Mouse (Mus musculus): ENCODE measurements around the gene E130308A19Rik.
A peak's percentile ranks its signal among the peaks of the same experiment; 100 is the strongest.
"Not testable (repeated sequence)": the region's sequence is repeated elsewhere in the genome, so short reads cannot be mapped to it uniquely, and the experiment has no call there.

E130308A19Rik gene

DNA sequence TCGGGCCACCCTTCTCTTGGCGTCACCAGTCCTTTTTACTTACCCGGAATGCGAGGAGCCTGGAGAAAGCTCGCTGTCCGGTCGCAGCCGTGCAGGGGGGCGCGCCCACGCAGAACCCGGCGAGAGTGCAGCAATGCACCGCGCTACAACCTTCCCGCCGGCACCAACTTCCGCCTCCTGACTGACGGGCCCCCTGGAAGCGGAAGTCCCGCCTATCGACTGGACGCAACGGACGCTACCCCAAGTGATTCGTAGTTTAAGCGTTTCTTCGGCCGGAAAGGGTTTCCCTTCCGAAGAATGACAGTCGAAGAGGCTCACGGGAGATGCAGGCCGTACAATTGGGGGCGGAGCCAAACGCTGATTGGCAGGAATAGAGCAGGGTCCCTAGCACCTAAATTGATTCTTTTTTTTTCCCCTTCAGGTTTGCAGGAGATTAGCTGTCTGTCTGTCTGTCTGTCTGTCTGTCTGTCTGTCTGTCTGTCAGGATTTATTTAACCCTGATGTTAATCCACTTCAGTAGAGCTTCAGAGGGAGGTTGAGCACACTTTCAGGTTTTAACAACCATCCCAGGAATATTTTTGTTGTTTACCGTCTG, 157.8 kb downstream of the E130308A19Rik start:
- peak; percentile 81 to 91 for DNase-seq (ENCODE audit: low spot score in 2 of 2)

DNA sequence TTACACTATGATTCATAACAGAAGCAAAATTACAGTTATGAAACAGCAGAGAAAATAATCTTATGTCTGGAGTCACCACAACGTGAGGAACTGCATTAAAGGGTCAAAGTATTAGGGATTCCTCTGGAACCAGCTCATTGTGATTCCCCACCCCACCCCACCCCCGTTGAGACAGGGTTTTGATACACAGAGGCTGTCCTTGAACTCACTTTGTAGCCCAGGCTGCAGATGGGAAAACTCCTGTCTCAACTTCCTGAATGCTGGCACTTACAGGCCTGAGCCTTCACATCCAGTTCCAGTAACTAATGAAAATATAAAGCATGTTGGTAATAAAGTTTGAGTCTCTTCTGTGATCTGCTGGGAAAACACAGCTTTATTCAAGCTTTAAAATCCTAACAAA, 159.4 kb downstream of the E130308A19Rik start:
- no peak for DNase-seq (ENCODE audit: low spot score in 2 of 2)

DNA sequence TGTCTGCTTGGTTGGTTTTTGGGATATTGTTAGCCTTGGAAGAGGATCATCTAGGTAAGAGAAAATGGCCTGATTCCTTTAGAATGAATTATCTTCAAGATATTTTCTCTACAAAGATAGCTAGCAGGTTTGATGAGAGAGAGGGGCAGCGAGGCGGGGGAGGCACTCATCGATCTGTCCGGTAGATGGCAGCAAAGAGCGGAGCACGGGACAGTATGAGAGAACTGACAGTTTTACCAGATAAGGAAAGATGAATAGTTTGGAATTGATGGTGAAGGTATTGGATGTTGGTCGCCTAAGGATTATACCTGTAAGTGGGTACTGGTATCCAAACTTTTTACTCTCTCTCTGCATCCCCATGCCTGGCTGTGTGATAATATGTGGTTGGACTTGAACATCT, 160.7 kb downstream of the E130308A19Rik start:
- DNase-seq (ENCODE audit: low spot score in 2 of 2): peak; percentile 71

DNA sequence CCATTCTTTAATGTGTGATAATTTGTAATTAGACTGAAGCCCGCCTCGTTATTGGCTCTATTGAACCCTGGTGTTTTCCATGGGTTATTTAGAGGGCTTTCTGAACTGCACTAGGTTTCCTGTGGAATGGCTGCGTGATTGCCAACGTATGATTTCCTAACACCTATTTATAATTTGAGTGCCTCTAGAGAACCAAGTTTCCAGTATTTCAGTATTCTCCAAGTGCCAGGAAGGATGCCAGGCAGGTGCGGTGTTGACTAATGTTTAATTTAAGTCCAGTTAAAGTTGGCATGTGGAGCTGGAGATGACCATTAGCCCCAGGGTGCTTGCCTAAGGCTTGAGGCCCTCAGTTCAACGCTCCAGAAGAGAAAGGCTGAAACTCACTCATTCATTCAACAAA, 161.1 kb downstream of the E130308A19Rik start:
- DNase-seq (ENCODE audit: low spot score in 2 of 2): no peak

DNA sequence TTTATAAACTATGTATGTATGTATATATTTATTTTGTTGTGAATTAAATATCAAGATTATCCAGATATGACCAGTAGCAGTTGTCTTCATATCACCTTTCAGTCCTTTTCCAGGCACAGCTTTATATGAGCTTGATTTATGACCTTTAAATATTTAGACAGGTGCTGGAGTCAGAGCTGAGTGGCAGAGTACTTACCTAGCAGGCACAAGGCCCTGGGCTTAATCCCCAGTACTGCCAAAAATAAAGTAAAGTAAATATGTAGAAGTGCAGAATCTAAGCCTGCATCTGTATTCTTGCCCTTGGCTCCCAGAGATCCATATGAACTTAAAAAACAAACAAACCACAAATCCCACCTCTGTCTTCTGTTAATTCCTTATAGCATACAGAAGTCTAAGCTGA, 163.0 kb downstream of the E130308A19Rik start:
- DNase-seq (ENCODE audit: low spot score in 2 of 2): no peak

DNA sequence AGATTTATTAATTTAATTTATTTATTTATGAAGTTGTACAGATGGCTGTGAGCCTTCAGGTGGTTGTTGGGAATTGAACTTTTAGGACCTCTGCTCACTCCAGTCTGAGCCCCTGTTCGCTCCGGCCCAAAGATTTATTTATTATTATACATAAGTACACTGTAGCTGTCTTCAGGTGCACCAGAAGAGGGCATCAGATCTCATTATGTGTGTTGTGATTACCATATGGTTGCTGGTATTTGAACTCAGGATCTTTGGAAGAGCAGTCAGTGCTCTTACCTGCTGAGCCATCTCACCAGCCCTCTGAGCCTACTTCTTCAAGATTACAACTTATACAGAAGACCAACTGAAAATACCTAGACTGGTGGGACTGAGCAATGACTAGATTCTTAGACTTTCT, 167.6 kb downstream of the E130308A19Rik start:
- not testable (repeated sequence) for DNase-seq (ENCODE audit: low spot score in 2 of 2)

DNA sequence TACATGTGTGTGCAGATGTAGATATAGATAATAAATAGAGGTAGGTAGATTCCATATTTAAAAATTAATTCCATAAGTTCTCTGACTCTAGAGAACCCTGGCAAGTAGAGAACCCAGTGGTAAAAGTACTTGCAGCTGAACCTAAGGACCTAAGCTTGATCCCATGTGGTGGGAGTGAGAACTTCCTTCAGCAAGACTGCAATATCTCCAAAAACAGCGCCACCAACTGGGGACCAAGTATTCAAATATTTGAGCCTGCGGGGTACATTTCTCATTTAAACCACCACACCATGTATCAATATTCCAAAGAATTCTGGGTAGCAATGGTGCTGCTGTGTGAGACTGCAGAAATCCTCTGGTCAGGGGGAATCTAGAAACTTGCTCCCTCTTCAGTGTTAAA, 168.1 kb downstream of the E130308A19Rik start:
- no peak for DNase-seq (ENCODE audit: low spot score in 2 of 2)

DNA sequence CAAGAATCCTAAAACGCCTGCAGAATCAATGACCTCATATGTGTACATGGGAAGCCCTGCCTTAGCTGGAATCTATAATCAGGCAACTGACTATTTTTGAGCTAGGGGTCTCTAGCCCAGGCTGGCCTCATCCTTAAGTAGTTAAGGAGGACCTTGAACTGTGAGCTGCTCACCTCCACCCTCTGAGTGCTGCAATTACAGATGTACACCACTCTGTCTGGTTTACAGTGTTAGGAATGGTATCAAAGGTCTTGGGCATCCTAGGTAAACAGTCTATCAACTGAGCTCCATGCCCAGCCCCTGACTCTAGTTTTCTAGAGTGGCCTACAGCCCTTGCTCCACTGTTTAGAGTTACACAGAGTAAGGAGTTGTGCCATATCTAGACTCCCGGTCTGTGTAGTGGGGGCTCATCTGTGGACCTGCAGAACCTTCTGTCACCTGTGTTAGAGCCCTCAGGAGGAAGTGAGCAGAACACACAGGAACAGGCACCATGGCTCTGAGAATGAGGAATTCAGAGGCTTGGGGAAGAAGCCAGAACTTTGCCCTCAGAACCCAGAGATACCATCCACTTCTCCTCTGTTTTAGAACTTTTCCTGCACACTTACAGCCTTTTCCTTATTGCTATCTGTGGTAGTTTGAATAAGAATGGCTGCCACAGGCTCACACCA, 169.9 kb downstream of the E130308A19Rik start:
- DNase-seq (ENCODE audit: low spot score in 2 of 2): no peak

DNA sequence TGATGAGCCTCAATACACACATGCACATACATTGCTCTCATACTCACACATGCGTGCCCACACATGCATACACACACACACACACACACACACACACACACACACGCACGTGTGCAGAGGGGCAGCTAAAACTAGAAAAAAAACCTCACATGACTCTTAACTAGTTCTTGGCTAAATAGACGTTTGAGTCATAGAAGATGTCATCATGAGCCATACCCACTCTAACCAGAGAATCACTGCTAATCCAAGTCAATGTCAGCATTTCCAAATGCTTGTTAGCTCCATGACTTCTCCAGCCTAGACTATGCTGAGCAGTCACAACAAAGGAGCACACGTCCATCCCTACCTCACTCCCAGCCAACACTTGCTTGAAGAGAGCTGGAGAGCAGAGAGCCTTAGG, 174.2 kb downstream of the E130308A19Rik start:
- no peak for DNase-seq (ENCODE audit: low spot score in 2 of 2)

DNA sequence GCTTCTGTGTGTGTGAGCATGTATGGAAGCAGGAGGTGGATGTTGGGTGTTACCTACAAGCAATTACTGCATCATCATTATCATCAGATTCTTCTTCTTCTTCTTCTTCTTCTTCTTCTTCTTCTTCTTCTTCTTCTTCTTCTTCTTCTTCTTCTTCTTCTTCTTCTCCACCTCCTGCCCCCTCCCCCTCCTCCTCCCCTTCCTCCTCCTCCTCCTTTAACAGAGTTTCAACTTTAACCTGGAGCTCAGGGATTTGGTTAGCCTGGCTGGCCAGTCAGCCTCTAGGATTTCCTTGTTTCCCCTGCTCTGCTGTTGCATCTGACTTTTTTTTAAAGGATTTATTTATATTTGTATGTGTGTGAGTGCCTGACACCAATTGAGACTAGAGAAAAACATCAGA, 175.5 kb downstream of the E130308A19Rik start, which contains the start of gene Inip:
TSS of gene Inip (minus strand) at position 101 of the 400 bp plus-strand sequence.
- DNase-seq (ENCODE audit: low spot score in 2 of 2): no peak

DNA sequence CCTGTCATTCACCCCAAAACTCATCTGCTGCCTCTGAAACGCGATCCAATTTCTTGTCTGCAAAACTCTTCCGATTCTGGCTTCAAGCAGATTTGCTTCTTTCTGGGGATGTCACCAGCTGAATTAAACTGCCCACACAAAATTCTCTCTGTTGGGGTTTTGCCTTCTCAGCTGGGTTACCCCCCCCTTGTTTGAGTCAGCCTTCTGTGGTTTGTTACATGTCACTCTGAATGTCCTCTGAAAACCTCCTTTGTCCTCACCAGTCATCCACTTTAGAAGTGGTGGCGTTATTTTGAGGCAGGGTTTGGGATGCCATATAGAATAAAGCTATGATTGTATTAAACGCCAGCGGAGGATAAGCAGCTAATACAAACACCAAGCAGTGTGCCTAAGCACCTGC, 176.1 kb downstream of the E130308A19Rik start:
- no peak for DNase-seq (ENCODE audit: low spot score in 2 of 2)

DNA sequence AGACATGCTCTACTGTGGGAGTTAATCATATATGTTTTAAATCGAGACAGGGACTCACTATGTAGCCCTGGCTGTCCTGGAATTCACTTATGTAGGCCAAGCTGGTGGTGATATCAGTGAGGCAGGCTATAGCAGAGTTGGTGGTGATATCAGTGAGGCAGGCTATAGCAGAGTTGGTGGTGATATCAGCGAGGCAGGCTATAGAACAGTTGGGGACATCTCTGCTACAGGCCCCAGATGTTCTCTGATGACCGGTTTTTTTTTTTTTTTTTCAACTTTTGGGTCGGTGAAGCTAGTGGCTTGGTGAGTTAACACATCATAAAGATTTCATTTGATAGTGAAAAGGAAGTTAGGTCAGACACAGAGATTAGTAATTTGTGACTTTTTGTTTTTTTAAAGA, 176.8 kb downstream of the E130308A19Rik start:
- DNase-seq (ENCODE audit: low spot score in 2 of 2): no peak

DNA sequence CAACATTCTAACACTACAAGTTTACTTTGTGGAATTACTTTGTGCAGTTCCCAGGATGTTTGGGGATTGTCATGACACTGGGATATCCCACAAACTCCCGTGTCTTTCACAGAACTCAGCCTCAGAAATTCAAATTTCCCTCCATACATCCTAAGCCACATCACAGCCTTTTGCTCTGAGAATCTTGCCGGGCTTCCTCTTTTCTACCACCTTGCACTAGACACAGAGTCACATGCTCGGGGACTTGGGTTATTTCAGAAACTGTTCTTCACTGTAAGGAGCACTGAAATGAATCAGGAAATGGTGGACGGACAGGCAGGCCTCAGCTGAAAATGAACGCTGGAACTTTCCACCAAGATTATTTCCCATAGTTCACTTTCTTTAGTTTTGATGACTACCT, 177.3 kb downstream of the E130308A19Rik start:
- no peak for DNase-seq (ENCODE audit: low spot score in 2 of 2)

DNA sequence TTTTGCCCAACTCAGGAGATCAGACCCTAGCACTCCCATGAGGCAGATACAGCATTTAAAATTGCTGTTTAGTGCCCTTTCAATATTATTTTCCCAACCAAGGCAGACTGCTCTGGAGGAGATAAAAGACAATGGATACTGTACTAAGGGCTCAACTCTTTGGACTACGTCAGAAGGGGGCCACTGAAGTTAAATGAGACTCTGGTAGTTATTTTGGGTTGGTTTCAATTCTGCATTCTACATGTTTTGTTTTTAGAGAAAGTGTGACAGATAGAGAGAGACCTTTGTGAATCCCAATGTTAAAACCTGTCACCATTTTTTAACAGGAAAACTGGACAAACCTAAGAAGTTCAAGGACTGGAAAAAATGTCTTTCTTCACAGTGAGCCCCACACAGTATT, 178.7 kb downstream of the E130308A19Rik start:
- DNase-seq (ENCODE audit: low spot score in 2 of 2): no peak

DNA sequence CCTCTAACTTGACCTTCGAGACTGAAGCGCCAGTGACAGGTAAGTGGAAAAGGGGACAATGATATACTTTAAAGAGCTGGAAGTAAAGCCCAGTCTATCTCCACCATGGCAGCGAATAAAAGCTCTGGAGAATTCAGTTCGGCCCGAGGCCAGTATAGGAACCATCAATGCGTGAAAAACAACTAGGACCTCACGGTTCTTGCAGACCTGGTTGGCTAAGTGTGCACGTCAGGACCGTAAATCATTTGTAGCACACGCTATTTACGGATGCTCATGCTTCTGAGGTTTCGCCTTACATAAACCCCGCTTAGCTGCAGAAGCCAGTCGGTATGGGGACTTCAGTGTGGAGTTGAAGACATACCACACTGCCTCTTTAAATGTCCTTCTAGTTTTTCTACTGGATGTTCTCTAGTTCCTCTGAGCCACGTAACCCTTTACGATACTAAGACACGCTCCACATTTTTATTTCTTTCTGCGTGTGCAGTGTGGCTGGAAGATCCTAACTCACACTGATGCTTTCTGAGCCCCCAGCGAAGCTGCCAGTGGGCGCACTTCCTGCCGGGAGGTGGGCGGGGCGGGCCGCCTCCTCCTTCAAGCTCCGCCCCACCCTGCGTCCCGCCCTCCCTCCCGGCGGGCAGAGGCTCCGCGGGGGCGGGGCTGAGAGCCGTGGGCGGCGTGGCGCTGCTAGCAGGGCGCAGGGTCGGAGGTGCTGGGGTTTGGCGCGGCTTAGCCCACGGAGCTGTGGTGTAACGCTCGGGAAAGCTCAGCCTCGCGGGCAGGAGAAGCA, 179.4 kb downstream of the E130308A19Rik start, which contains the start of gene Snx30:
TSS of gene Snx30 (plus strand) at position 660 of the 787 bp plus-strand sequence.
- DNase-seq (ENCODE audit: low spot score in 2 of 2): peak; percentile 77 to 80

DNA sequence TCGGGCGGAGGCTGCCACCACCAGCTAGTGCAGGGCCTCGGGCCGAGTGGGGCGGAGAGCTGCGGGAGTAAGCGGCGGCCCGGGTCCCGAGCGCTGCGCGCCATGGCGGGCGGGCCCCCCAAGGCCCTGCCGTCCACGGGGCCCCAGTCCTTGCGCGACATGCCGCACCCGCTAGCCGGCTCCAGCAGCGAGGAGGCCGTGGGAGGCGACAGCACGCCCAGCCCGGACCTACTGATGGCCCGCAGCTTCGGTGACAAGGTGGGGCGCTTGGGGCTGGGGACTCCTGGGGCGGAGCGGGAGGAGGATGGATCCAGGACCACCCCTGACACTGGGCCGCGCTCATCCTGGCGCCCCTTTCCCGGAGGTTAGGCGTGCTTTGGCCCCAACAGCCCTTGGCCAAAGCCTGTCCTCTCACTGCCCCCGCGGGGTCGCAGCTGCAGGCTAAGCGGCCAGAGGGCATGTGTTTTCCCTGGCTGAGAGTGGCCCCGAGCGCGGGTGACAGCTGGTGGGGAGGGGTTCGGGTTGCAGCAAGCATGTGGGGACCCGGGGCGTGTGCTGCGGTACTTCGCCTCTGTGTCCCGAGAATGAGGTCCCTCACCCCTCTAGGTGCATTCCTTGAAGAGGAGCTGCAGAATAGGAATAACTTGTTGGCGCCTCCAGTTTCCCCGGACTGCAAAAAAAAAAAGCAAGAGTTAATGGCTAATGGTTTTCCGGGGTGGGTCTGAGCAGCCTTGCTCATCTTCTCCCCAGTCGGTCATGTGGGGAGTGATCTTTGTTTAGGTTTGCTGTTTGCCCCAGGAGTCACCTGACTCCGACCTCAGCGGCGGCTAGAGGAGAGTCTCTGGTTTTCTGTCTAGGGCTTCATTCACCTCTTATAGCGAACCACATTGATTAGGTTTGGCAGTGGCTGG, 180.2 kb downstream of the E130308A19Rik start:
- peak in 1 of 2 experiments; percentile 19 for DNase-seq (ENCODE audit: low spot score in 2 of 2)

DNA sequence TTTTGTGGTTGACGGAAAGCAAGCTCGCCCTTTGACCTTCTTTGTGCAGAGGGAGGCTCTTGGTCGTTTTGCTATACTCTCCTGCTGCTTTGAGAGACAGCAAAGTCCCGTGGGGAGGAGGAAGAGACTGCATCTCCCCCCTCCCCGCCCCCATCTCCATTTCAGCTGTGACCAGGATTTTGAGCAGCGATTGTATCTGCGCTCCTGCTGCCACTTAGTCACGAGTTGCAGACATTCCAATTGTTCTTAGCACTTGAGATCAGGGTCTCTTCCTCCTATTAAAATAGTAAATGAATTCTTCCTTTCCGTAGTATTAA, 180.8 kb downstream of the E130308A19Rik start:
- no peak for DNase-seq (ENCODE audit: low spot score in 2 of 2)

DNA sequence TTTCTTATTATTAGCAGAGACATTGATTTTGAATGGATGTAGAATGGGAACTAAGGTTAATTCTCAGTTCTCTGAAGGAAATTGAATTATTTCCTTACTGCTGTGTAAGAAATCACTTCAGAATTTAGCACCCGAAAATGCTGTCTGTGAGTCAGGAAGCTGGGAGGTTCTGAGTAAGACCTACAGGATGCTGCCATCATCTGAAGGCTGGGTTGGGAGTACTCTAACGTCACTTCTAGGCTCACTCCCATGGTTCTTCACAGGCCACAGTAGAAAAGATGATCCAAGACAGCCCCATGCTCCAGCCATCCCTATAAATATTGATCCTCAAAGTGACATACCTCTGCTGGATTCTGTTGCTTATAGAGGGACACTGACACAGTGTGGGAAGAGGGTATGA, 181.5 kb downstream of the E130308A19Rik start:
- no peak for DNase-seq (ENCODE audit: low spot score in 2 of 2)

DNA sequence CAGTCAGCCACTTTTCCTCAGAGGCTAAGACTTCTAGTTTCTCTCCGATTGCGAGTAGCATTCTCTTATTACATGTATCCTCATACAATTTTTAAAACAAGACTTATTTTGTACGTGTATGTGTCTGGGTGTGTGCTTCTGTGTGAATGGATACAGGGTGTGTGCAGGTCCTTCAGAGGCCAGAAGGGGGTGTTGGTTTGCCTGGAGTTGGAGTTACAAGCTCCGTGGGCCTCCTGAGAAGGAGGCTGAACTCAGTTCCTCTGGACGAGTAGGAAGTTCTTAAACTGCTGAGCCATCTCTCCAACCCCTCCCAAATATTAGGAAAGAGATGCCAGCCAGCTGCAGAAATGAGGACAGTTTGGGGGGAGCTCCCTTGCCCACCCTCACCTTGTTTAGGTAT, 182.4 kb downstream of the E130308A19Rik start:
- no peak for DNase-seq (ENCODE audit: low spot score in 2 of 2)
